Mouse (Mus musculus) midbrain, embryonic 10.5 days (tissue): Measurements from ENCODE around the gene Fuca2. TPM values are rescaled to one million over a fixed set of nuclear protein-coding genes. Genes with fewer than 3 reads are reported as not detected.
"Not testable (repeated sequence)": the region's sequence is repeated elsewhere in the genome, so short reads cannot be mapped to it uniquely, and the experiment has no call there.

Source experiments
- DNase-seq: peaks from one replicate; pipeline ENCODE4 v3.0.0-alpha.2; 2017; ENCODE audit warnings: low spot score
- H3K27ac ChIP-seq: fragments of 300-500 bp; sonication (generic); replicated peaks from 2 replicates; pipeline ENCODE4 v1.5.1; 2016; ENCODE audit warnings: mild to moderate bottlenecking
- H3K27me3 ChIP-seq: fragments of 300-500 bp; sonication (generic); 2 replicates; pipeline ENCODE4 v1.6.1; 2016; ENCODE audit warnings: low read depth, mild to moderate bottlenecking; ENCODE audit not compliant: poor library complexity, severe bottlenecking
- H3K36me3 ChIP-seq: fragments of 300-500 bp; sonication (generic); 2 replicates; pipeline ENCODE4 v1.6.1; 2016; ENCODE audit warnings: mild to moderate bottlenecking, moderate library complexity
- H3K4me1 ChIP-seq: fragments of 300-500 bp; sonication (generic); 2 replicates; pipeline ENCODE4 v1.6.1; 2016
- H3K4me3 ChIP-seq: fragments of 300-500 bp; sonication (generic); 2 replicates; pipeline ENCODE4 v1.5.1; 2016; ENCODE audit warnings: mild to moderate bottlenecking, moderate library complexity
- H3K9me3 ChIP-seq: fragments of 300-500 bp; sonication (generic); replicated peaks from 2 replicates; pipeline ENCODE4 v1.6.1; 2016; ENCODE audit warnings: mild to moderate bottlenecking
- WGBS: fragments of 180-500 bp; shearing (Covaris S2); methylation state at CpG from one replicate; pipeline ENCODE4 v1.1.7; 2016; 5-methylcytosine and 5-hydroxymethylcytosine counted together
- polyA plus RNA-seq: library from polyadenylated mRNA; unstranded; fragments of >200 nt; fragmentation: Nextera tagmentation; extraction: Ambion mirVana; gene quantifications from 2 replicates; pipeline ENCODE4 v1.2.1, GENCODE M21; 2016

Gene Fuca2
- 20.7 and 23.8 TPM in 2 replicates for polyA plus RNA-seq

GRCm38 (mm10) chr10:13499331-13499730 lies at the start of gene Fuca2:
Fuca2 (plus strand) TSS chr10:13499540.
- Histone ChIP-seq H3K27me3 (0 out of 2 replicates have a peak, but pooled peaks cover 13% of the 10 kb centered on the region), H3K36me3 (no peaks in the 10 kb centered on the region), H3K4me1 (peaks cover 13% of the 10 kb centered on the region), H3K4me3 (no peak within 1 kb of the TSS), H3K9me3 (no peaks in the 10 kb centered on the region), H3K27ac (no peak within 1 kb of the TSS)
- no peak for DNase-seq
- 89% methylated on average over 2 of the region's 2 CpGs for WGBS

GRCm38 (mm10) chr10:13451640-13452039 lies 47.7 kb upstream of the Fuca2 start:
- no peak overlapping the region for H3K27ac ChIP-seq
- WGBS, result 90% methylated on average over 6 of the region's 6 CpGs
- no peaks in the 10 kb centered on the region for H3K36me3 ChIP-seq
- DNase-seq, result no peak
- no peaks in the 10 kb centered on the region for H3K27me3 ChIP-seq
- no peaks in the 10 kb centered on the region for H3K9me3 ChIP-seq
- no peaks in the 10 kb centered on the region for H3K4me1 ChIP-seq
- H3K4me3 ChIP-seq, result no peak overlapping the region

- no peaks in the 10 kb centered on the region for H3K4me1 ChIP-seq
- no peak overlapping the region for H3K27ac ChIP-seq
- DNase-seq, result no peak
- H3K36me3 ChIP-seq, result no peaks in the 10 kb centered on the region
- H3K27me3 ChIP-seq, result no peaks in the 10 kb centered on the region
- WGBS, result 85% methylated on average over 13 of the region's 13 CpGs
- H3K4me3 ChIP-seq, result no peak overlapping the region
- H3K9me3 ChIP-seq, result no peaks in the 10 kb centered on the region
Observed at GRCm38 (mm10) chr10:13453200-13453990, 45.9 kb upstream of the Fuca2 start.

GRCm38 (mm10) chr10:13464295-13464694 lies 35.0 kb upstream of the Fuca2 start:
- H3K4me3 ChIP-seq, H3K27ac ChIP-seq, H3K4me1 ChIP-seq, H3K27me3 ChIP-seq, H3K9me3 ChIP-seq, H3K36me3 ChIP-seq, DNase-seq: not testable (repeated sequence)
- WGBS, result 91% methylated on average over 3 of the region's 3 CpGs

- Histone ChIP-seq H3K36me3 (no peaks in the 10 kb centered on the region), H3K27me3 (peaks cover 12% of the 10 kb centered on the region), H3K4me1 (no peaks in the 10 kb centered on the region), H3K27ac (no peak overlapping the region), H3K9me3 (no peaks in the 10 kb centered on the region), H3K4me3 (no peak overlapping the region)
- 72% methylated on average over 5 of the region's 5 CpGs for WGBS
- DNase-seq, result no peak
Observed at GRCm38 (mm10) chr10:13466925-13467324, 32.4 kb upstream of the Fuca2 start.

- WGBS, result 88% methylated on average over 6 of the region's 6 CpGs
- not testable (repeated sequence) for DNase-seq, H3K27ac ChIP-seq, H3K9me3 ChIP-seq, H3K36me3 ChIP-seq, H3K4me3 ChIP-seq, H3K4me1 ChIP-seq
- H3K27me3 ChIP-seq, result peaks cover 23% of the 10 kb centered on the region
Observed at GRCm38 (mm10) chr10:13468025-13468529, 31.3 kb upstream of the Fuca2 start.

- H3K4me1 ChIP-seq, result peaks cover 18% of the 10 kb centered on the region
- no peak for DNase-seq
- no peaks in the 10 kb centered on the region for H3K36me3 ChIP-seq
- H3K27me3 ChIP-seq, result peaks cover 45% of the 10 kb centered on the region
- H3K27ac ChIP-seq, result no peak overlapping the region
- H3K4me3 ChIP-seq, result no peak overlapping the region
- 92% methylated on average over 3 of the region's 3 CpGs for WGBS
- H3K9me3 ChIP-seq, result no peaks in the 10 kb centered on the region
Observed at GRCm38 (mm10) chr10:13470236-13470635, 29.1 kb upstream of the Fuca2 start.

- Histone ChIP-seq H3K4me3 (peak overlapping the region; percentile 79), H3K27me3 (peaks cover 59% of the 10 kb centered on the region), H3K4me1 (peaks cover 18% of the 10 kb centered on the region), H3K27ac (peak overlapping the region; percentile 83), H3K9me3 (no peaks in the 10 kb centered on the region), H3K36me3 (no peaks in the 10 kb centered on the region)
- DNase-seq, result no peak
- WGBS, result 12% methylated on average over 17 of the region's 17 CpGs
Observed at GRCm38 (mm10) chr10:13473287-13473832, 26.0 kb upstream of the Fuca2 start.

- no peaks in the 10 kb centered on the region for H3K9me3 ChIP-seq
- H3K36me3 ChIP-seq, result no peaks in the 10 kb centered on the region
- H3K4me1 ChIP-seq, result peaks cover 18% of the 10 kb centered on the region
- WGBS, result under 1% methylated on average over 67 of the region's 71 CpGs
- peak; percentile 67 for DNase-seq
- H3K27me3 ChIP-seq, result peaks cover 59% of the 10 kb centered on the region
- H3K27ac ChIP-seq, result peak within 1 kb of the TSS; percentile 83
- peak within 1 kb of the TSS; percentile 79 for H3K4me3 ChIP-seq
Observed at GRCm38 (mm10) chr10:13473833-13474567, 25.3 kb upstream of the Fuca2 start, which contains the start of gene Phactr2. Phactr2 (minus strand) TSS chr10:13474412.

- Histone ChIP-seq H3K4me1 (peaks cover 18% of the 10 kb centered on the region), H3K27me3 (peaks cover 59% of the 10 kb centered on the region), H3K27ac (peak overlapping the region; percentile 83), H3K9me3 (no peaks in the 10 kb centered on the region), H3K36me3 (no peaks in the 10 kb centered on the region), H3K4me3 (peak overlapping the region; percentile 79)
- DNase-seq, result no peak
- 5% methylated on average over 10 of the region's 10 CpGs for WGBS
Observed at GRCm38 (mm10) chr10:13474568-13474955, 24.8 kb upstream of the Fuca2 start.

GRCm38 (mm10) chr10:13475121-13475520 lies 24.2 kb upstream of the Fuca2 start:
- Histone ChIP-seq H3K4me1 (peaks cover 18% of the 10 kb centered on the region), H3K27ac (no peak overlapping the region), H3K27me3 (peaks cover 59% of the 10 kb centered on the region), H3K4me3 (no peak overlapping the region), H3K9me3 (no peaks in the 10 kb centered on the region), H3K36me3 (no peaks in the 10 kb centered on the region)
- no peak for DNase-seq
- WGBS, result 33% methylated on average over 7 of the region's 7 CpGs

GRCm38 (mm10) chr10:13479341-13479740 lies 20.0 kb upstream of the Fuca2 start:
- H3K9me3 ChIP-seq, result no peaks in the 10 kb centered on the region
- no peak overlapping the region for H3K27ac ChIP-seq
- H3K4me3 ChIP-seq, result no peak overlapping the region
- H3K4me1 ChIP-seq, result peaks cover 14% of the 10 kb centered on the region
- no peak for DNase-seq
- peaks cover 23% of the 10 kb centered on the region for H3K27me3 ChIP-seq
- H3K36me3 ChIP-seq, result no peaks in the 10 kb centered on the region
- 89% methylated on average over 6 of the region's 6 CpGs for WGBS
